Mouse (Mus musculus) spleen, adult 2 months (tissue): Measurements from ENCODE around the gene Lnx2. TPM values are rescaled to one million over a fixed set of nuclear protein-coding genes. Genes with fewer than 3 reads are reported as not detected.

Source experiments
- DNase-seq, 2 experiments: peaks; one replicate each; pipeline versions ENCODE4 v3.0.0 to v3.0.0-alpha.2; 2012 to 2021; ENCODE audit warnings: low spot score in 2 of 2, low read depth in 1 of 2
- H3K27ac ChIP-seq: fragments of 200-500 bp; 2 replicates; pipeline ENCODE4 v1.5.1; 2012; ENCODE audit warnings: low read length, inconsistent platforms; ENCODE audit not compliant: insufficient read depth
- H3K27me3 ChIP-seq: fragments of 200-500 bp; 2 replicates; pipeline ENCODE4 v1.6.1; 2012; ENCODE audit warnings: mild to moderate bottlenecking, moderate library complexity, low read length, inconsistent platforms; ENCODE audit not compliant: control insufficient read depth, insufficient read depth
- H3K36me3 ChIP-seq: fragments of 200-500 bp; 2 replicates; pipeline ENCODE4 v1.6.1; 2012; ENCODE audit warnings: mild to moderate bottlenecking, low read length, inconsistent platforms; ENCODE audit not compliant: control insufficient read depth, insufficient read depth
- H3K4me1 ChIP-seq: fragments of 200-500 bp; 2 replicates; pipeline ENCODE4 v1.6.1; 2011; ENCODE audit warnings: inconsistent platforms; ENCODE audit not compliant: control insufficient read depth, insufficient read depth, insufficient read length
- H3K4me3 ChIP-seq: fragments of 200-500 bp; 2 replicates; pipeline ENCODE4 v1.5.1; 2011; ENCODE audit warnings: mild to moderate bottlenecking, inconsistent platforms; ENCODE audit not compliant: insufficient read depth, insufficient read length; ENCODE audit errors: extremely low read depth
- CTCF ChIP-seq: fragments of 200-500 bp; IDR thresholded peaks from 2 replicates; pipeline ENCODE4 v1.5.1; 2011; ENCODE audit warnings: mild to moderate bottlenecking, inconsistent platforms; ENCODE audit not compliant: insufficient read depth, insufficient read length, insufficient replicate concordance; ENCODE audit errors: extremely low read depth
- POLR2A ChIP-seq: fragments of 200-500 bp; IDR thresholded peaks from 2 replicates; pipeline ENCODE4 v1.6.1; 2011; ENCODE audit warnings: low read depth, low read length, inconsistent platforms
- WGBS: fragments of 180-500 bp; shearing (Covaris S2); methylation state at CpG from one replicate; pipeline ENCODE4 v1.1.7; 2018; 5-methylcytosine and 5-hydroxymethylcytosine counted together
- polyA plus RNA-seq: library from polyadenylated mRNA; depleted of rRNA; stranded (reverse); fragments of >200 nt; gene quantifications from 2 replicates; pipeline ENCODE4 v1.2.3, GENCODE M21; 2012

Gene Lnx2
- polyA plus RNA-seq, 1 experiment: 21.3 TPM

GRCm38 (mm10) chr5:147068876-147069275, 7.5 kb downstream of the Lnx2 start:
- 84% methylated on average over 5 of the region's 5 CpGs for WGBS
- Histone ChIP-seq H3K4me3 (no peak overlapping the region), H3K27me3 (no peaks in the 10 kb centered on the region), H3K27ac (no peak overlapping the region), H3K36me3 (no peaks in the 10 kb centered on the region), H3K4me1 (peaks cover 3% of the 10 kb centered on the region; the same call in 1 of the 2 replicates)
- TF ChIP-seq POLR2A (no peak), CTCF (no peak)
- DNase-seq: no peak

- no peak for DNase-seq
- H3K36me3 ChIP-seq: no peaks in the 10 kb centered on the region
- TF ChIP-seq POLR2A: no peak
- no peak for TF ChIP-seq CTCF
- no peak overlapping the region for H3K4me3 ChIP-seq
- 86% methylated on average over 5 of the region's 5 CpGs for WGBS
- no peaks in the 10 kb centered on the region for H3K27me3 ChIP-seq
- H3K4me1 ChIP-seq: peaks cover 7% of the 10 kb centered on the region
- no peak overlapping the region for H3K27ac ChIP-seq
These were observed 9.4 kb downstream of the Lnx2 start for GRCm38 (mm10) chr5:147066965-147067364.

GRCm38 (mm10) chr5:147066129-147066528, 10.3 kb downstream of the Lnx2 start:
- no peak for TF ChIP-seq CTCF
- no peak for DNase-seq
- Histone ChIP-seq H3K27ac (no peak overlapping the region), H3K27me3 (no peaks in the 10 kb centered on the region), H3K36me3 (no peaks in the 10 kb centered on the region), H3K4me3 (no peak overlapping the region), H3K4me1 (peaks cover 5% of the 10 kb centered on the region)
- WGBS: 62% methylated on average over 4 of the region's 4 CpGs

GRCm38 (mm10) chr5:147063215-147063661, 13.1 kb downstream of the Lnx2 start:
- H3K4me3 ChIP-seq: no peak overlapping the region
- no peak overlapping the region; the same call in 1 of the 2 replicates for H3K27ac ChIP-seq
- no peaks in the 10 kb centered on the region for H3K27me3 ChIP-seq
- H3K4me1 ChIP-seq: peaks cover 16% of the 10 kb centered on the region
- TF ChIP-seq CTCF (no peak), POLR2A (no peak)
- DNase-seq: peak in 1 of 2 experiments; percentile 36
- no peaks in the 10 kb centered on the region for H3K36me3 ChIP-seq
- WGBS: 44% methylated on average over 8 of the region's 8 CpGs

- H3K36me3 ChIP-seq: no peaks in the 10 kb centered on the region
- H3K27me3 ChIP-seq: no peaks in the 10 kb centered on the region
- 53% methylated on average over 2 of the region's 2 CpGs for WGBS
- DNase-seq: peak; percentile 56 to 71
- peaks cover 25% of the 10 kb centered on the region for H3K4me1 ChIP-seq
- no peak overlapping the region for H3K4me3 ChIP-seq
- TF ChIP-seq POLR2A (no peak), CTCF (no peak)
- H3K27ac ChIP-seq: peak overlapping the region; percentile 33; the same call in 1 of the 2 replicates
These were observed 16.4 kb downstream of the Lnx2 start for GRCm38 (mm10) chr5:147060024-147060423.

GRCm38 (mm10) chr5:147059319-147059718, 17.1 kb downstream of the Lnx2 start:
- 41% methylated on average over 9 of the region's 9 CpGs for WGBS
- Histone ChIP-seq H3K27me3 (no peaks in the 10 kb centered on the region), H3K4me1 (peaks cover 25% of the 10 kb centered on the region), H3K36me3 (no peaks in the 10 kb centered on the region), H3K27ac (peak overlapping the region; percentile 11), H3K4me3 (no peak overlapping the region)
- no peak for DNase-seq
- no peak for TF ChIP-seq POLR2A
- no peak for TF ChIP-seq CTCF

GRCm38 (mm10) chr5:147058661-147059060, 17.7 kb downstream of the Lnx2 start:
- DNase-seq: no peak
- TF ChIP-seq CTCF (no peak), POLR2A (no peak)
- Histone ChIP-seq H3K4me3 (no peak overlapping the region), H3K27me3 (no peaks in the 10 kb centered on the region), H3K4me1 (peaks cover 22% of the 10 kb centered on the region), H3K36me3 (no peaks in the 10 kb centered on the region), H3K27ac (no peak overlapping the region)
- WGBS: 92% methylated on average over 5 of the region's 5 CpGs
